Mouse (Mus musculus): ENCODE results near the gene Klrb1c.
"Not testable (repeated sequence)": the region's sequence is repeated elsewhere in the genome, so short reads cannot be mapped to it uniquely, and the experiment has no call there.

The Klrb1c gene

GRCm38 (mm10) chr6:128789115-128789514 lies at the start of gene Klrb1c:
TSS of gene Klrb1c (minus strand) at chr6:128789215.
- DNase-seq (ENCODE audit: low read depth, low spot score): no peak

GRCm38 (mm10) chr6:128837454-128838341 lies 48.7 kb upstream of the Klrb1c start:
- no peak for DNase-seq (ENCODE audit: low read depth, low spot score)

GRCm38 (mm10) chr6:128836955-128837334 lies 47.9 kb upstream of the Klrb1c start:
- no peak for DNase-seq (ENCODE audit: low read depth, low spot score)

- DNase-seq (ENCODE audit: low read depth, low spot score): no peak
These were observed 47.4 kb upstream of the Klrb1c start for GRCm38 (mm10) chr6:128836191-128836954.

- no peak for DNase-seq (ENCODE audit: low read depth, low spot score)
These were observed 46.6 kb upstream of the Klrb1c start for GRCm38 (mm10) chr6:128835571-128835970.

- DNase-seq (ENCODE audit: low read depth, low spot score): no peak
These were observed 44.0 kb upstream of the Klrb1c start for GRCm38 (mm10) chr6:128833046-128833445.

- DNase-seq (ENCODE audit: low read depth, low spot score): no peak
These were observed 40.8 kb upstream of the Klrb1c start for GRCm38 (mm10) chr6:128829837-128830236.

- no peak for DNase-seq (ENCODE audit: low read depth, low spot score)
These were observed 37.8 kb upstream of the Klrb1c start for GRCm38 (mm10) chr6:128826781-128827180.

GRCm38 (mm10) chr6:128826132-128826531 lies 37.1 kb upstream of the Klrb1c start, which contains the start of the genes Gm44511 and Klrb1b:
TSS of gene Gm44511 (minus strand) at chr6:128826315.
TSS of gene Klrb1b (minus strand) at chr6:128826331.
- no peak for DNase-seq (ENCODE audit: low read depth, low spot score)

GRCm38 (mm10) chr6:128818083-128818802 lies 29.2 kb upstream of the Klrb1c start:
- DNase-seq (ENCODE audit: low read depth, low spot score): no peak

GRCm38 (mm10) chr6:128808532-128808931 lies 19.5 kb upstream of the Klrb1c start:
- no peak for DNase-seq (ENCODE audit: low read depth, low spot score)

- no peak for DNase-seq (ENCODE audit: low read depth, low spot score)
These were observed 18.0 kb upstream of the Klrb1c start for GRCm38 (mm10) chr6:128807021-128807420.

GRCm38 (mm10) chr6:128804823-128805640 lies 16.0 kb upstream of the Klrb1c start:
- DNase-seq (ENCODE audit: low read depth, low spot score): peak; percentile 40

- DNase-seq (ENCODE audit: low read depth, low spot score): peak; percentile 100
These were observed 14.2 kb upstream of the Klrb1c start for GRCm38 (mm10) chr6:128802999-128803857.

GRCm38 (mm10) chr6:128802557-128802956 lies 13.5 kb upstream of the Klrb1c start:
- no peak for DNase-seq (ENCODE audit: low read depth, low spot score)

- not testable (repeated sequence) for DNase-seq (ENCODE audit: low read depth, low spot score)
These were observed 11.7 kb upstream of the Klrb1c start for GRCm38 (mm10) chr6:128800696-128801095.

- no peak for DNase-seq (ENCODE audit: low read depth, low spot score)
These were observed 10.9 kb upstream of the Klrb1c start for GRCm38 (mm10) chr6:128799896-128800270.

GRCm38 (mm10) chr6:128799144-128799895 lies 10.3 kb upstream of the Klrb1c start:
- peak; percentile 93 for DNase-seq (ENCODE audit: low read depth, low spot score)

- DNase-seq (ENCODE audit: low read depth, low spot score): peak; percentile 76
These were observed 9.7 kb upstream of the Klrb1c start for GRCm38 (mm10) chr6:128798772-128799143.
